Mouse (Mus musculus) thymus, postnatal 14 days (tissue): ENCODE results near the gene Bmpr1a.

Experiments
- DNase-seq: peaks from one replicate; pipeline ENCODE4 v3.0.0; 2021

Gene Bmpr1a

DNA sequence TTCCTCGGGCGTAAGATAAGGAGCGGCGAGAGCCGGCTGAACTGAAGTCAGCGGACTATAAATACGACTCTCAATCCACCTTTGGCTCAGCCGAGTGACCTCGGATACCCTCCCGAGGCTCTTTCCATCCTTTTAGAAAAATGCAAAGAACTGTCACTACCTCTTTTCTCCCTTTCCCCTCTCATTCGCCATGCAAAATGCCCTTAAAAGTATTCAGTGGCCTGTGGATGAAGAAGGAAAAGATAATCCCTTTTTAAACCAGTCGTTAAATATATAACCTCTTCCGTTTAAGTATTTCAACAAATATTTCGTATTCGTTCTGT lies at the start of gene Bmpr1a:
Gene Bmpr1a (minus strand): TSS at position 17 of the 323 bp plus-strand sequence.
- no peak for DNase-seq

DNA sequence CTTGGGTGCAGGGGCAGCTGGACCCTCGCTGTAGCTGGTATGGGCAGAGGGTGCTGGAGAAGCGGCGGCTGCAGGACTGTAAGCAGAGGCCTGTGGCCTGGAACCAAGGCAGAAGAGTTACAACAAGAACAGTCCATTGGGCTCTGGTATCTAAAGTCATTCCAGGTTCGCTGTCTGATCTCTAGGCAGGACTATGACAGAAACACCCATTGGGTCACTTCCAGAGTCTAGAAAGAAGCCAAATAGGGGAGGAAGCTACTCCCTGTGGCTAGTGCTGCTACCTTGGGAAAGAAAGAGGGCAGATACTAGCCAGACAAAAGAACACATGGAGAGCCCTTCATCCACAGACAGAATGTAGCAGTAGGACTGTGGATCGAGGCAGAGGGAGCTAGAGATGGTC lies 49.1 kb upstream of the Bmpr1a start:
- no peak for DNase-seq

DNA sequence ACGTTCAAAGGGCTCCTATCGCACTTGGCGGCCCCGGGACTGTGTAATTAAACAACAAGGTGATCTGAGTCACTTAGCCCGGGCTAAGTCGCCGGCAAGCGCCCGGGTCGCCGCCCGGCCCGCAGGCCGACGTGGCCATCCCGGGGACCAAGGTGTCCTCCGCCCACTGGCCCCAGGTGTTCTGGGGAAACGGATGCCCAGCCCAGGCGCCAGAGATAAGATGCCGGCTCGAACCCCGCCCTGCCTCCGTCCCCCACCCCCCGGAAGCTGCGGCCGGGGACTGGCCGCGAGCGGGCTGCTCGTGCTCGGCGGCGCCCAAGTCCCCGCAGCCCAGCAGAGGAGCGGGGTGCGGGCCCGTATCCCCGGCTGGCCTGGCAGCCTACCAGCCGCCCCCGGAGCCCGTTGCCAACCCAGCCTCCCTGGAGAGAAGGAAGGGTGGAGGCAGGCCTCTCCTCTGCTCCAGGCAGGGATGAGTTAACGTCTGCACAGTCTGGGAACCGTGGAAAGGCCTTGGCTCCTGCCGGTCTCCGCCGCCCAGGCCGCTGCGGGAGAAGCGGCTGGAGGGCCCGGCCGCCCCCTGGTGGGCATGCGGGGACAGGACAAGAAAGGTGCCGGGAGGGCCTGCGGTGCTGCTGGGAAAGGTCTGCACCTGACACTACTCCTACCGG lies 46.0 kb upstream of the Bmpr1a start:
- peak; percentile 73 for DNase-seq

DNA sequence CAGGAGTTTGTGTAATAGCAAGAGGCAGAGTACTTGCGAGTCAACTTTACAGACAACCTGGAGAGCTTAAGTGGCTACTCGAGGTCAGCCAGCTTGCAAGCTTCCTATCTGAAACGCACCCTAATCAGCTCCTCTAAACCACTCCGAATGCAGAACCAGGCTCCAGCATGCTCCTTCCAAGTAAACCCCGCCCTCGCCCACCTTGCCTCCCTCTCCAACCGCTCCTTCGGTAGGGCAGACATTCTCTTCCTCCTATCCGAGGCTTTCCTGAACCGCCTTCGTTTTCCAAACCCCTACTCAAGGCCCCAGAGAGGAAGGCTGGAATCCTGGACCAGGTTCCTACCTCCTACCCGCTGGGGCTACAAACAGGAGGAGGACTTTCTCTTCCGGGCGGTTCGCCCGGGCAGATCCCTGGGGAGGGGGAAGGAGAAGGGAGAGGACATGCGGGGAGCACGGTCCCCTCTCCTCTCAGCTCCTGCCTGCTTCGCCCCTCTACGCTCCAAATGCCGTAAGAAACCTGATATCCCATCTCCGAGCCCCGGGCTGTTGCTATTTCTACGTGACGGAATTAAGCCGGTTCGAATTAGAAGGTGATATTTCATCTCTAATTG lies 45.4 kb upstream of the Bmpr1a start:
- no peak for DNase-seq

DNA sequence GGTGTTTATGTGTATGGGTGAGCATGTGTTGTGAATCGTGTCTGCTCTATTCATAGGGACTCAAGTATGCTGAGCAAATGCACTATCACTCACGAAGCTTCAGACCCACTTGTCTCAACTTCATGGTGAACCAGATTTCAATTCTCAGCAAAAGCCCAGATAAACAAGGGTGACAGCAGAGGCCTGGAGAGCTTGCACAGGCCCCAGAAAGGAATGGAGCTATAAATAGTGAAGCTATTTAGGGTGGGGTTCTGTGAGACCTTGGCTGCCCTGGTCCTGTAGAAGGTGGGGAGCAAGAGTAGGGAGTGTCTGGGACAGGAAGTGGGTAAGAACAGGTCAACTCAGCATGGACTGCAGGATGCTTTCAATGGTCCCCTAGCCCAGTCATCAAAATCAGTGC lies 41.4 kb upstream of the Bmpr1a start:
- DNase-seq, result no peak

DNA sequence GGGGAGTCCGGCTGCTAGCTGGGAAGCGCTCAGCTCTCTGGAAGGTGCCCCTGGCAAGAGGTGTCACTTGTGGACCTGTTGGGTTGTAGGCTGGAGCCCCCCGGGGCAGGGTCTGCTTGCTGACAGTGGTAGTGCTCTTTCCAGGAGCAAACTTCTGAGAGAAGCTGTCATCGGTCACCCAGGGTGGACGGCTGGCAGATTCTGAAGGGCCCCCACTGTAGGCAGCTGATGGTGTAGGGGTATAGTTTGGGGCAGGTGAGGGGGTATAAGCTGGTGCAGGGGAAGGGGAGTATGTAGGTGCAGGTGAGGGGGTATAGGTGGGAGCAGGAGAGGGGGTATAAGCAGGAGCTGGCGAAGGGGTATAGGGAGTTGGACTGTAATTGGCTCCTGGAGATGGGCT lies 40.9 kb upstream of the Bmpr1a start:
- no peak for DNase-seq

DNA sequence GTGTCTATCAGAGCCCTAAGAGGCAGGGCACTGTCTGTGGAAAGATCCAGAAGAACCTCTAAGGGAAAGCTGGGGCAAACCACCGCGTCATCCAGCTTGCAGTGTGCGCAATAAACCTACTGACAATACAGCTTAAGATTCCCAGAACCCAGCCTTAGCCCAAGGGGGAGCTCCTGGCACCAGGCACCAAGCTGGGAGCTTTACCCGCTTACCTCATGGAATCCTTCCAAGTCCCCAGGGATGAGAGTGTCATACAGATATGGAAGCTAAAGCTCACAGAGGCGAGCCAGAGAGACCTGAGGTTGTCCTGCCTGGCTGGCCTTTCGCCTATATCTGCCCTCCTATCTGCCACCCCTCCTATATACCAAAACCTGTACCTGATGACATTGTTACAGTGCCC lies 40.5 kb upstream of the Bmpr1a start:
- DNase-seq, result no peak

DNA sequence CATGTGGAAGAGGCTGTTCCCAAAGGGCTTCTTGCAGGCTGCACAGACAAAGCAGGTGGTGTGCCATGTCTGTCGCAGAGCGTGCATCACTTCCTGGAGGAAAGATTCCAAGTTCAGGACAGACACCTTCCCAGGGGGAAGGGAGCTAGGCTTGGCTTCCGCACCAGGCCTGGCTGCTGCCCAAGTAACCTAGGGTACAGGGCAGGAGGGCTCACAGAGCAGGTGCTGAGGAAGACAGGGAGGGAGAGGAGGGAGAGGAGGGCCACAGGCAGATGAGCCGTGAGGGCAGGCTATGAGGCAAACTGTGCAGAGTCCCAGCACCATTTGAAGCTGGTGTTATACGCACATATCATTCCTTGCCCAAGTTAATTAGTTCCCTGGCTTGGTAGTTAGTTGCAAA lies 38.8 kb upstream of the Bmpr1a start:
- DNase-seq, result no peak

DNA sequence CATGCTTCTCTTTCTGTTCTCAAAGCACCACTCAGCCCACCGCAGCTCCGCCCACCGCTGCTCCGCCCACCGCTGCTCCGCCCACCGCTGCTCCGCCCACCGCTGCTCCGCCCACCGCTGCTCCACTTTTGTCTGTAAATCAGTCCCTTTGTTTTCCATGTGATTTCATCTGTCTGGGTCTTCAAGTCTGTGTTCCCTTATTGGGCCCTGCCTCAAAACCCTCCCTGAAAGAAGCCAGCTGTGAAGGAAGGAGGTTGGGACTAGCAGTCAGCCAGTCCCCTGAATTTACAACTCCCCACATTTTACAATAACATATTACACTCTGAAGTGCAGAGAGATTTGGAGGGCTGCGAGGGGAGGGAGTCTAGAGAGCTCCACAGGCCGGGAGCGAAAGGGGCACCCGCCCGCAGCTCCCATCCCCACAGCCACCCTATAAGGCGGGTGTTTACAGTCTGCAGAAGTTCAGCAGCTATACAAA lies 37.6 kb upstream of the Bmpr1a start:
- DNase-seq, result peak; percentile 17

DNA sequence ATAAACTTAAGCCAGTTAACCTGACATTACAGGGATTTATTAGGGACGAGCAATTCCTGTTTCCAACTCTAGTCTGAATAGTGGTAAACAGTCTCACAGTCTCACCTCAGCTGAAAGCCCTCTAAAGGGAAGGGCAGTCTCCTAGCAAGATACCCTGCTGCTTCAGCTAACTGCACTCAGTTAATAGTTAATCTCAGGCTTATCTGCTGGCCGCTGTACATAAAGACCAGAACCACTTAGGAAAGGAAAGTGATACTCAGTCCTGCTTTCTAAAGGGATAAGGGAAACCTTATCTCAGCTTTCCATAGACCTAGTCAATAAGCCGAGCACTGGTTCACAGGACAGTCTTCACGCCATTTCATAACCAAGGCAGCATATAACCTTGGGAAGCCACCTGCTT lies 32.7 kb upstream of the Bmpr1a start:
- DNase-seq, result no peak

DNA sequence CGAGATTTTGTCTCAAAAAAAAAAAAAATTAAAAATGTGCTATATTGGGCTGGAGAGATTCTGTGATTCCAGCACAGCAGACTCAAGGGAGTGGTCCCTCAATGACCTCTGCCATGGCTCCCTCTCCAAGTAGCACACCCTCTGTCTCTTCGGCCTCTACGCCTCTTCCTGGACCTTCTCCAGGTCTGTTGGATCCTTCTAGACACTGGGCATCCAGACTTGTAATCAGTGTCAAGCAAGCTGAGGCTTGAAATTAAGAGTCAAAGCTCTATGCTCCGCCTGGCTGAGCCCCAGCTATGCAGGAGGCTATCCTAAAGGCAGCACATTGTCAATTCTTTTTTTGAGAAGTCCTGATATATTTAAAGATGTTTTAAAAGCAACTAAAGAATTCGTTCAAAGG lies 30.4 kb upstream of the Bmpr1a start:
- no peak for DNase-seq

DNA sequence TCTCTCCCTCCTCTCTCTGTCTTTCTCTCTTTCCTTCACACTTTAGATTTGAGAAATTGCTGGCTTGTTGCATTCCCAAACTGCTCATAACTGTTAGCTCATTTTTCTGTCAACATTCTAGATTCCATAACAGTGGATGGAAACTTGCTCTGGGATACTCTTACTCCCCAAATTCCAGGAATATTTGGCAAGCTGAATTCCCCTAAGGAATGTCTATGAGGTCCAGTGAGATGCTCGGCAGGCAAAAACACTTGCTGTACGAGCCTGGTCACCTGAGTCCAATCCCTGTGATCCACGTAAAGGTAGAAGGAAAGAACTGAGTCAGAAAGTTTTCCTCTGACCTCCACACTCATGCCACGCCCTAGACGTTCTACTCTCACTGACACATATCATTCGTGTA lies 29.4 kb upstream of the Bmpr1a start:
- DNase-seq, result no peak

DNA sequence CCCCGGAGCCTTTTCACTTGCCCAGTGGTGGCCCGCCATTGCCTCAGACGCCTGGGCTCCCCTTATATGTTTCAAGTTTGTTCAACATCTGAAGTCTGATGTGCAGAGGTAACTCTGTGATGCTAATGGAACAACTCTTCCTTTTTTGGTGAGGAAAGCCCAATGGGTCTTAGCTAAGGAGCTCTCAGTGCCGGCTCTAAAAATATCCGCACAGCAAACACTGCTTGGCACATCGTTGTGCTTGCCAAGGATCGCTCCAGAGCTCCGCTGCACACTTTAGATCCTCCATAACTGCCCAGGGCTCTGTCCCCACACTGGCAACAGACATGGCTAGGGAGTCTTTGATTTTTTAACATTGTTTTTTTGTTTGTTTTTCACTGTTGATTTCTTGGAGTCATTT lies 25.7 kb upstream of the Bmpr1a start:
- DNase-seq, result no peak

DNA sequence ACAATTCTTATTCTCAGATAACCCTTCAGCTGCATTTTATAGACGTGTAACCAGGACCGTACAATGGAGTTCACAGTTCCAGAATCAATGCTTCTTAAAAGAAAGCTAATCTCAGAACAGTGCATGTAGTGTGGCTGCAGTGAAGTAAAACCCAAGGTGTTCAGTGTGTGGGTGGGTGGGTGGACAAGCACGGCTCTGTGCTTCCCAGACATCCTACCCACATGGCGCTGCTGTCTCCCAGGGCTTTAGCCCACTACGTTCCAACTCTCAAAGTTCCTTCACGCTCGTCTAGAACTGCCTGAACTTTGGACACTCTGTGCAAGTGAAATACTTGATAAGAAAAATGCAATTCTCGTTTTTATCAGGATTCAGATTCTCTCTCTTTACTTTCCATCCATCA lies 19.6 kb upstream of the Bmpr1a start, which contains the start of gene 9230112D13Rik:
Gene 9230112D13Rik (minus strand): TSS at position 101 of the 400 bp plus-strand sequence.
- DNase-seq, result no peak

DNA sequence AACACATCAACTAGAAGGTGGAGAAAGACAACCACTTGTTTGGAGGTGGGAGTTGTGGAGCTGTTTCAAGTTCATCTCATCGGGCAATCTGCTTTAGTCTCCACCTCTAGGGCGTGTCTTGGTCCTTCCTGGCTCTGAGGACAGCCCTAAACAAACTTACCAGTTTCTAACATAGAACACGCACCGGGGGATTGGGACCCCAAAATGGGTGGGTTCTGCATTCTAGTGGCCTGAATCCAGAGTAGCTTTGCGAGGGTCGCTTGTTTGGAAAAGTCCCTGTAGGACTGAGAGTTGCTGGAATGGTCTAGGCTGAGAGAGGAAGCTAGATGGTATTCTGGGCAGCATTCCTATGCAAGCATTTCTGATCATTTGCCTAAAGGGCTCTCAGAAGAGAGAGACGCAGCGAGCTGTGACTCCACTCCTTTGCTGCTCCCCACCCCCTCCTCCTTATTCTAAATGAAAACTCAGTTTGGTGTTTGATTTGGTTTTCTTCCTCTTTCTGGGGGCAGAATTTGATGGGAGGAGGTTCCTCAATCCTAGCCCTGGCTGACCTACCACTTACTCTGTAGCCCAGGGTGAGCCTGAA lies 14.9 kb upstream of the Bmpr1a start:
- DNase-seq, result no peak

DNA sequence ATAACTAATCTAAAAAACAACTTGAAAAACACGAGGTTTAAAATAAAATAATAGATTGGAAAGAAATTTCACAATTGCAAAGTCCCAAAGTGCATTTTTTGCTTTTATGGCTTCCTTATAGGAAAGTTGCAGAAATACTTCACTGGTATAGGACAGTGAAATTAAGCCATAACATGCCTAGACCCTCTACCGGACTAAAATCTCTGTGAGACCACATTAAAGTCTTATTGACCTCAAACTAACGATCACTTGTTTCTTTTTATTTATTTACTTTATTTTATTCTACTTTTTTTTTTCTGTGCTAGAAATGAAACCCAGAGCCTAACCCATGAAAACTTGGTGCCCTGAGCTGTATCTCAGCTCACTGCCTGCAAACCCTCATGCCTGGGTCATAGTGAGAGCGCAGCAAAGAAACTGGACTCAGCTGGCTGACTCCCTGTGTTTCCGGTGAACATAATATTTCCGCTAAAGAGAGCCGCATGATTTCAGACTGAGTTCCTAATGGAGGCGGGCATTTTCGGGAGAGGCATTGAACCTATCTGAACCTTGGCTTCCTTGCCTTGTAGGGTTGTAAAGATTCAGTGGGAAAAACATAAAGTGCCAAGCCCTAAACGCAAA lies 13.9 kb upstream of the Bmpr1a start:
- DNase-seq, result no peak

DNA sequence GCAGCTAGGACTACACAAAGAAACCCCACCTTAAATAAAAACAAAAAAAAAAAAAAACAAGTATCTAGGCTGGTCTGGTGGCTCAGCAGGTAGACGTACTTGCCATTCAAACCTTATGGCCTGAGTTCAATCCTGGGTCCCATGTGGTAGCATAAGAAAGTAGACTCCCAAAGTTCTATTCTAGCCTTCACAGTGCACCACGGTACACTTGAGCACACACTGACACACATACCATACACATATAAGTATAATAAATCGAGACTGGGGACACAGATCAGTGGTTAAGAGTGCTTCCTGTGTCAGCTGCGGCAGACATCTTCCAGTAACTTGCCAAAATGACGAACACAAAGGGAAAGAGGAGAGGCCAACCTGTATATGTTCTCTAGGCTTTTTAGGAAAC lies 12.7 kb upstream of the Bmpr1a start:
- DNase-seq, result no peak

DNA sequence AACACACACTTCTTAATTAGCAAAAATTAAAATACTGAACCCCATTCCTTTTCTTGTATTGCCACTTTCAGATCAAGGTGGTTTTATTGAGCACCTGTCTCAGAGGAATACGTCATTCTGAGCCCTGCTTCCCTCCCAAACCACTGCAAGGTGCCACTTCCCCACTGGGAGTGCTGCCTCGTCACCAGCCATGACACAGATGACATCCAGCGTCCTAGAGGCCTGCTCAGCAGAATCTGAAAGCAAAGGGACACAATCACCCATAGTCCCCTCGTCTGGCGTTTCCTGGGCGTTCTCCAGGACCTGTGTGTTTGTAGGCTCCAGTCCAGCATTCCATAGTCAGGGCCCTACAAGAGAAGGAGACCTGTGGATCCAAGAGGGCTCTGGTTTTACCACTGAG lies 11.0 kb upstream of the Bmpr1a start:
- no peak for DNase-seq

DNA sequence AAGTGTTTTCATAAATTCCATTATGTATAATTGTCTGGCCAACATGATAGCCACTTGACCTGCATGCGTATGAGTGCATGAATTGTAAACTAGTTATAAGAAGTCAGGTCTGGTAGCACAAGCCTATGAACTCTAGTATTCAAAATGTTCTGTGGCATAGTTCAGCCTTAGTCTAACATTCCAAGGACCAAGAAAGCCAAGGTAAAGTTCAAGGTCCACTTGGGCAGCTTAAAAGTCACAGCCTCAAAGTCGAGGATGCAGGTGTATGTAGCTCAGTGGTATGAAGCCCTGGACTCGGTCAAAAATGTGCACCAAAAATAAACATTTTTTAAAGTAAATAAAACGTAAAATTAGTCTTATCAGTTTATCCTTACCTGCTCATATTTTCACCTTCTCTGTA lies 9.5 kb upstream of the Bmpr1a start:
- DNase-seq, result no peak

DNA sequence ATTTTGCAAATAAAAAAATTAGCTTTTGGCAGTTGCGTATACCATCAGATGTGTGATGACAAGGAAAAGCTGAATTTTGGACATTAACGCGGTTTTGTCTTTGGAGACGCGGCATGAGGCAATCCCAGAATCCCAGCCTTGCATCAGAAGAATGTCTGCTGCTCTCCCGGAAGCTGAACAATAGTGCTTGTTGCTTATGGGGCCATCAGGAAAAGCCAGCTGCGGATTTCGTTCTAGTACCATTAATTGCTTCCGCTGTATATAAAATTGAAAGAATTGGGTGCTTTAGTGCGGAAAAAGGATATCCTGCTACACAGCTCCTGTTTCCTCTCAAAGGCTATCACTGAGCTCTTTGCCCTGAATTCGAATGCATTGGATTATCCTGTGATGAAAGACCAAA lies 8.8 kb upstream of the Bmpr1a start:
- DNase-seq, result no peak

DNA sequence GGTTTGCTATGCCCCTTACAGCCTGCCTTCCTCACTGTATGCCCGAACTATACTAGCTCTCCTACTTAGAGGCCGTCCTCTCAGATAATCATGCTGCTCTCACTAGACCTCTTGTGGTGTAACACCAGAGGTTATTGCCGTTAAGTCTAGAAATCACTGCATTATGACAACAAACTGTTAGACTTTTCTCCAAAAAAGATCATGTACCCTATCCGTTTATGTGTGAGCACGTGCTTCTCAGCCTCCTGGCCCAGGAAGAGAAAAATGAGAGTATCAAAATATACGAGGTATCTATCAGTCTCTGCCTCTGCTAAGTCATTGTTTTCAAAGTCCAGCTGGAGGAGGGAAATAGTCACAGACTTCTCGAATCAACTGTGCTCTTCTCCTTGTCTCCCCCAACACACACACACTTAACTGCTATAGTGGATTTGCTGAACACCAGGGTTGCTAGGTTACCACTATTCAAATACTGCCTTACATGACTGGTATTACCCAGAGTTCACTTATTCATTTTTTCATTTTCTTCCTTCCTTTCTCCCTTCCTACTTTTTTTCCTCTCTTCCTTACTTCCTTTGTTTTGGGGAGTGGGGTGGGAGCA lies 5.8 kb upstream of the Bmpr1a start:
- no peak for DNase-seq

DNA sequence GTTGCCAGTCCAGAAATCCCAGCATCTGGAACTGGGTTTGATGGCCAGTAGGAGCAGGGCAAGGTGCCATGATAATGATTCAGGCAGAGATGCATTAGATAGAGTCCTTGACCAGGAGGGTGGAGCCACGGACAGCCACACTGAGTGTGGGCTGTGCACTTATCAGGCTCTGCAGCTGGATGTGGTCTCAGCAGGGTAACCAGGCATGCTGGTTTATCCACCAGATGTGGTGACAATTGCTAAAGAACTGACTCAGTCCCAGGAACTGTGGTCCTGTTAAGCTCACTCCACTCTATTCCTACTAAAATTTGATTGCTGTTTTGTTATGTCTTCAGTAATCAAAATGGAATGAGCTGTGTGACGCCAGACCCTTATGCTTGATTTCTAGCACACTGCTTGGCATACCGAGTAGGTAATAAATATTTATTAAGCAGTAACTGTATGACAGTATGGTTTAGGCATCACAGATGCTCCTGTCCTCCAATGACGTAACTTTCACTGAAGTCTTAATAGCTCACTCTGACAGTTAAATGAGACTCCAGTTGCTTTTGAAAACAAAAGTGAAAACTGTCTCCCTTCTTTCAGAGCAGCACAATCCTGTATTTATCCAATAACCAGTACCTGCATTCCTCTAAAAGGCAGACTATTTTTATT lies 5.2 kb upstream of the Bmpr1a start:
- DNase-seq, result no peak

DNA sequence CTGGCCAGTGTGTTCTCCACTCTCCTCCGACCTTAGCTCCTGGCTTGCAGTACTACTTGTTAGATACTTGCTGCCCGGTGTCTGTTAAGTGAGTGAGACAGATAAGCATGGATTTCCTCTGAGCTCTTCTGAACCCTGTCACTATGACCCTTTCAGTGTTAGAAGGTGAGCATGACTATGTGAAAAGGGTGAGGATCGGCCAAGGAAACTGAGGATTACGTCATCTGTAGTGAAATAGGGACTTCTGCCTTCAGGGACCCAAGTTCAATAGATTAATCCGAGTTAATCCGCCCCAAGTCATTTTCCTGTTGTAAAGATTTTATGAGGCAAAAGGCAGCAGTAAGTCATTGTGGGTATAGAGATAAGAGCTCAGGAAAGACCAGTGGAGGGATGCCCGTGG lies 2.2 kb upstream of the Bmpr1a start:
- no peak for DNase-seq
